Mouse (Mus musculus) retina, postnatal 1 day (tissue): ENCODE results near the gene Chchd2.
"Not testable (repeated sequence)": the region's sequence is repeated elsewhere in the genome, so short reads cannot be mapped to it uniquely, and the experiment has no call there.

ENCODE experiments used
- DNase-seq: peaks from one replicate; pipeline ENCODE4 v3.0.0-alpha.2; 2012

Gene Chchd2

GRCm38 (mm10) chr5:129886911-129887636 is at the start of gene Chchd2:
Chchd2 (minus strand) TSS chr5:129887470.
- DNase-seq: peak; percentile 99

- peak; percentile 55 for DNase-seq
Measured at GRCm38 (mm10) chr5:129936941-129937340, 49.7 kb upstream of the Chchd2 start.

- no peak for DNase-seq
Measured at GRCm38 (mm10) chr5:129929924-129930855, 42.9 kb upstream of the Chchd2 start.

GRCm38 (mm10) chr5:129925933-129926332 is 38.7 kb upstream of the Chchd2 start:
- DNase-seq: no peak

- DNase-seq: no peak
Measured at GRCm38 (mm10) chr5:129924820-129925452, 37.7 kb upstream of the Chchd2 start.

GRCm38 (mm10) chr5:129921972-129922371 is 34.7 kb upstream of the Chchd2 start:
- no peak for DNase-seq

GRCm38 (mm10) chr5:129919320-129919719 is 32.0 kb upstream of the Chchd2 start:
- DNase-seq: no peak

GRCm38 (mm10) chr5:129918752-129919151 is 31.5 kb upstream of the Chchd2 start:
- DNase-seq: no peak

GRCm38 (mm10) chr5:129918065-129918651 is 30.9 kb upstream of the Chchd2 start:
- DNase-seq: no peak

- DNase-seq: not testable (repeated sequence)
Measured at GRCm38 (mm10) chr5:129915491-129915890, 28.2 kb upstream of the Chchd2 start.

- peak; percentile 55 for DNase-seq
Measured at GRCm38 (mm10) chr5:129914024-129914423, 26.8 kb upstream of the Chchd2 start.

- no peak for DNase-seq
Measured at GRCm38 (mm10) chr5:129909591-129909990, 22.3 kb upstream of the Chchd2 start.

GRCm38 (mm10) chr5:129909147-129909546 is 21.9 kb upstream of the Chchd2 start:
- no peak for DNase-seq

GRCm38 (mm10) chr5:129908242-129908965 is 21.1 kb upstream of the Chchd2 start, which contains the start of gene Nupr1l:
Nupr1l (plus strand) TSS chr5:129908540.
- DNase-seq: peak; percentile 95

GRCm38 (mm10) chr5:129907775-129908174 is 20.5 kb upstream of the Chchd2 start:
- DNase-seq: no peak

GRCm38 (mm10) chr5:129898449-129898848 is 11.2 kb upstream of the Chchd2 start, which contains the start of gene Phkg1:
Phkg1 (minus strand) TSS chr5:129898549.
- no peak for DNase-seq

- peak; percentile 97 for DNase-seq
Measured at GRCm38 (mm10) chr5:129895198-129896088, 8.2 kb upstream of the Chchd2 start, which contains the start of gene Zbed5. Zbed5 (plus strand) TSS chr5:129895723.

- DNase-seq: not testable (repeated sequence)
Measured at GRCm38 (mm10) chr5:129890390-129890789, 3.1 kb upstream of the Chchd2 start.

- no peak for DNase-seq
Measured at GRCm38 (mm10) chr5:129886271-129886670, 999 bp downstream of the Chchd2 start.

GRCm38 (mm10) chr5:129879888-129880287 is 7.4 kb downstream of the Chchd2 start:
- no peak for DNase-seq

GRCm38 (mm10) chr5:129878946-129879345 is 8.3 kb downstream of the Chchd2 start:
- DNase-seq: peak; percentile 39
